Mouse (Mus musculus) lung, postnatal 14 days (tissue): ENCODE data around the gene Unc13c.

Experiments
- DNase-seq: peaks from one replicate; pipeline ENCODE4 v3.0.0; 2021

The Unc13c gene

GRCm38 (mm10) chr9:73603921-73604320, 364.8 kb downstream of the Unc13c start:
- no peak for DNase-seq

GRCm38 (mm10) chr9:73565558-73565957, 403.2 kb downstream of the Unc13c start:
- no peak for DNase-seq

DNA sequence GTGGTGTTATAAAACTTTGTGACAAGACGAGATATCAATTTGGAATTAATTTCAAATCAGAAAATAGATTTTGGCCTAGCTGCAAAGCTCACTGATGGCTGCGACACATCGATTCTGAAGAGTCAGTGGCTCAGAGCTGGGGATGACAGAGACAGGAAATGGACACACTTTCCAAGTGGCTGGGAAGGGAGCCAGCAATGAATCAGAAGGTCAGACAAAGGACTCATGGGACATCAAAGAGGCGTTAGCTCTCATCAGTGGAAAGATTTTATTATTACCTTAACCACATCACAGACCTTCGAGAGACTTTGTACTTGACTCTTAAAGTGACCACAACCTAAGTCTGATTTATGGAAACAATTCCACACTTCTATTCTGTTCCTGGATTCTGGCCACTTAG, 408.7 kb downstream of the Unc13c start:
- peak; percentile 44 for DNase-seq

- peak; percentile 64 for DNase-seq
These were observed 411.0 kb downstream of the Unc13c start for GRCm38 (mm10) chr9:73557805-73558204.

DNA sequence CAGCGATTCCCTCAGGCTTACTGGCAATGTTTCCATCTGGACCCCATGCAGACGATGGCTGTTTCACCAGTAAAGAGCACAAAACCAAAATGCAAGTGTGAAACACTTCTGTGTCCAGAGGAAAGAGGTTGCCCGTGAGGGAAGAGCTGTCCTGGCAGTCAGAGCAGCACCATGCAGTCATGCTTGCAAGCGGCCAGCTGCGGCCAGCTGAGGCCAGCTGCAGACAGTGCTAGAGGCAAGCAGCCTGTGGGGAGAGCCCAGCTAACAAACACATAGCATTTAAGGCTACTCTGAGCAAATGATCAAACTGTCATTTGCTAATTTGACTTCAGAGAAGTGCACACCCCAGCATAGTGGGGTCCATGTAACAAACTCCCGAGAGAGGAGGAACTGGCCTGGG, 413.4 kb downstream of the Unc13c start:
- peak; percentile 15 for DNase-seq

DNA sequence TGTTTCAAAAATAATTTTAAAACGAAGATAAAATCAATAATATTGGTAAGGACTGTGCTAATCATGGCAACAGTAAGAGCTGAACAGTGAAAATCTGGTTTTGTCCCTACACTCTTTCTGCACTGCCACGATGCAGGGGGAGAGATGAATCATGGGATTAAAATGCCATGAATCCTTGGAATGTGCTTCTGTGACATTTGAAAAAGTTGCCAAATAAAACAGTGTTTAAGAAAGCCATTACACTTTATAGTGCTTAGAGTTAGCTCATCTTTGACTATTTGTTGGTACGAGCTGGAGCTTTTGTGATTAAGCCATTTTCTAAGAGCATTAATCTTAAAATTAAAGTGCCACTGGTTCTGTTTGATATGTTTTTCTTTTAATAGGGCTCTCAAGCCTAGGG, 496.2 kb downstream of the Unc13c start:
- no peak for DNase-seq

DNA sequence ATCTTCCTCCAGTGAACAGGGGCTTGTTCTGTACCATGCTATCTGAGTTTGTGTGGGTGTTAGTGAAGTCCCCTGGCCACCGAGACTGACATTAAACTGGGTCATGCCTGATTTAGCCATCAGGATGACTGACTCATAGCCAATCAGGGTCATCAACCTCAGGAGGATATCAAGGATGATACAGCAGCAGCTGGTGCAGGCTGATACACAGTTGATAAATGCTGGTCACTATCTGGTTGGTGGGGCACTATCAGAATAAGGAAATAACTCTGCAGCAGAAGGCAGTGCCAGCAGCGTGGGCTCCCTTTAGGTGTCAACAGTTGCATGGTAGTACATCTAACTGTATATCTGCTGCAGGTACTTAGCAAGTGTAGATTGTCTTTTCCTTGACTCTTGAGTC, 506.7 kb downstream of the Unc13c start:
- no peak for DNase-seq

DNA sequence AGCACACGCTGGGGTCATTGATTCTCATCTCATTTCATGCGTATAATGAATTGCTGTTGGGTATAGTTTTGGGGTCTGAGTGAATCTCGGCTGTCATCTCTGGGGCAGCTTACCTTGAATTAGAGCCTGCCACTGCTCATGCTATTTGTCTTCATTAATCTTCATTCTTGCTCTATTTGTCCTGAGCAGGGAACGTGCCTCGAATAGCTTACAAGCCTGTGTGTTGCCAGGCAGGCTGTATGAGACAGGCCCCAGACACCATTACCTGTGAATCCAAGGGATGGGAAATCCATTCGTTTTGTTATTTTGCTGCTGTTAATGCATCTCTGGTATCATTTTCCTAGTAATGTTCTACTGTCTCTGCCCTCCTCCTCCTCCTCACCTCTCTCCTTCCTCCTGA, 518.8 kb downstream of the Unc13c start:
- no peak for DNase-seq

GRCm38 (mm10) chr9:73449216-73449615, 519.5 kb downstream of the Unc13c start:
- no peak for DNase-seq

DNA sequence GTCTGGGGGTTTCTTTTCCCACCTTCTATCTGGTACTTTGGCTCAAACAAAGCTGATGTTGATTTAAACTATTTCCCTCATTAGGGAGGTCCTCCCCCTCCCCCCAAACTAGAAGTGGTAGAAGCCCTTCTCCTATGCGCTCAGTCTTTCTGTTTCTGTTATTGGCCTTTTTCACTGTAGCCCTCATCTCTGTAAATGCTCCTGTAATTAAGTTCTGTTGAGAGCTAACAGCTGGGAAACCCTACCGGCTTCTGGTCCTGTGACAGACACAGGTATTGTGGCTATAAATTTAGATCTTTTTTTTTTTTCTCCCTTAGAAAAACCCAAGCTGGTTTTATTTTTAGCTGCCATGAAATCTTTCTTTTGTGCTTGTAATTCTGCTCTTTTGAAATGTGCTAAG, 536.8 kb downstream of the Unc13c start:
- DNase-seq: no peak
